Mouse (Mus musculus) lung, adult 2 months (tissue): ENCODE results near the gene Plxnc1.

ENCODE experiments used
- CTCF ChIP-seq: fragments of 200-500 bp; IDR thresholded peaks from 2 replicates; pipeline ENCODE4 v1.5.1; 2011; ENCODE audit warnings: mild to moderate bottlenecking, low read length, control low read depth; ENCODE audit not compliant: insufficient read depth
- POLR2A ChIP-seq: fragments of 200-500 bp; IDR thresholded peaks from 2 replicates; pipeline ENCODE4 v1.6.1; 2011; ENCODE audit warnings: low read depth, mild to moderate bottlenecking, control low read depth, low read length, borderline replicate concordance; ENCODE audit errors: extremely low read depth

DNA sequence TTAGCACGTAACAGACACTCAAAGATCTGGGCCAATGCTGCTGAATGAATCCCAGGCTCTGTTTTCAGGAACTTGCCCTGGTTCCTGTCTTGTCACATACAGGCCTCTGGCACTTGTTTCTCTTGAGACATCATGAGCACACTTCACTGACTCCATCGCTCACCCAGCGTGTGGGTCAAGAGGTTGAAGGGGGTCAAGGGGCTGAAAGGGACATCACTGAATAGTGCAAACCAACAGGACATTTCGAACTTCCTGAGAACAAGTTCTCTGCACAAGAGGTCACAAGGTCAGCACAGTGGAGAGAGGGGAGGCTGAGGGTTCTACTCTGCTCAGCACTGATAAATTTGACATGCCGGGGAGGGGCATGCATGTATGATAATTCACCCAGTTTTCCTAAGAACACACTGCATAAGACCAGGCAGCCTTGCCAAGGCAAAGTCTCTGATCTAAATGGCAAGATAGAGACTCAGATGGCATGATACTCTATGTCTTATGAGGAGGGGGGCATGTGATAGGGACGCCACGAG is 134.6 kb downstream of the Plxnc1 start:
- no peak for TF ChIP-seq CTCF
- no peak for TF ChIP-seq POLR2A
